In the genomic region with DNA sequence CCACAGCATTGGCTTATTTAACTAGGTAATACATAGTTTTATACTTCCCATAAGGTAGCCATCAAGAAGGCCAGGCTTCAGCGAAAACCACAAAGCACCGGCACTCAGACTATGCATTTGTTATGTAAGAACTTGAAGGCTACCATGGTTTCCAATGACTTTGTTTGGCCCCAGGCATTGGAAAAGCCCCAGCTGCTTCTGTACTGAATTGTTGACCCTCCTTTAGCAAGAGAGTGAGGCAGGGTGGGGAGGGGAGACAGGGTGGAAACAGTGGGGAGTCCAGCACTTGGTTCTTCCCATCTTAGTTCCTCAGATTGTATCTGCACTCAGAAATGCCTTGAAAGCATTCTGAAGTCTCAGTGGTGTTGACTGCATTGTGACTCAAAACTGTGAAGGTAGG, we compare ENCODE assay signal across 14 mouse cellular contexts.
DNase-seq lines count a peak whose midpoint lies in the region; ATAC-seq and TF ChIP-seq lines count a peak whose summit lies in the region.
"Had no signal": no experiment of that assay in that cellular context is flagged by ENCODE, and none has a peak within 500 bp of the region (broad histone marks: within the 10 kb centered on the region; RNA-seq: fewer than 3 reads in every experiment).

No protein-coding gene starts in this region.

- TF ChIP-seq EP300 in liver, postnatal 0 days (IDR thresholded peaks at IDR 0.05; ENCODE audit: low read depth) = no peak

- no peaks in the 10 kb centered on the region for H3K9me3 ChIP-seq in limb, embryonic 12.5 days
- no peaks in the 10 kb centered on the region for H3K9me3 ChIP-seq in forebrain, embryonic 16.5 days (ENCODE audit: control insufficient read depth, low read length)
- H3K9me3 ChIP-seq in liver, postnatal 0 days (ENCODE audit: low read length) = no peaks in the 10 kb centered on the region
- no peaks in the 10 kb centered on the region for H3K9me3 ChIP-seq in forebrain, embryonic 15.5 days
- H3K9me3 ChIP-seq: heart, embryonic 12.5 days had no signal

- H3K4me1 ChIP-seq in limb, embryonic 12.5 days (replicated peaks) = peaks cover 45% of the 10 kb centered on the region
- peaks cover 18% of the 10 kb centered on the region for H3K4me1 ChIP-seq in forebrain, embryonic 16.5 days (replicated peaks; ENCODE audit: control insufficient read depth, insufficient read depth, low read length)
- peaks cover under 1% of the 10 kb centered on the region; the same call in 1 of the 2 replicates for H3K4me1 ChIP-seq in liver, postnatal 0 days (ENCODE audit: insufficient read depth)
- peaks cover 18% of the 10 kb centered on the region for H3K4me1 ChIP-seq in forebrain, embryonic 15.5 days

- no peak overlapping the region for H3K4me3 ChIP-seq in limb, embryonic 12.5 days (replicated peaks)
- H3K4me3 ChIP-seq in forebrain, embryonic 16.5 days (replicated peaks; ENCODE audit: low read length) = no peak overlapping the region
- H3K4me3 ChIP-seq in liver, postnatal 0 days (ENCODE audit: low read depth, low read length) = no peak overlapping the region
- no peak overlapping the region for H3K4me3 ChIP-seq in forebrain, embryonic 15.5 days
- H3K4me3 ChIP-seq: heart, embryonic 12.5 days had no signal

- 58% methylated on average over 2 of the region's 2 CpGs for WGBS in limb, embryonic 12.5 days
- WGBS in forebrain, embryonic 16.5 days = 79% methylated on average over 2 of the region's 2 CpGs
- WGBS in liver, postnatal 0 days (ENCODE audit: insufficient replicate concordance) = 55% methylated on average over 2 of the region's 2 CpGs
- 88% methylated on average over 2 of the region's 2 CpGs for WGBS in forebrain, embryonic 15.5 days

- peak; percentile 31 for DNase-seq in heart, adult 11 months
- DNase-seq in heart, postnatal 4 days = no peak
- DNase-seq in ES-CJ7 (ENCODE audit: low read depth, low spot score) = peak; percentile 91
- peak; percentile 32 for DNase-seq in kidney, adult 9 months
- no peak for DNase-seq in liver, postnatal 0 days
- DNase-seq: cerebellum, adult 8-10 months; gastrocnemius, postnatal 25 days; lung, adult 18-20 months; thymus, postnatal 25 days had no signal

- no peaks in the 10 kb centered on the region for H3K27me3 ChIP-seq in limb, embryonic 12.5 days
- no peaks in the 10 kb centered on the region for H3K27me3 ChIP-seq in forebrain, embryonic 16.5 days (replicated peaks; ENCODE audit: control insufficient read depth, insufficient read depth, low read length)
- H3K27me3 ChIP-seq in liver, postnatal 0 days (ENCODE audit: insufficient read depth, low read length) = no peaks in the 10 kb centered on the region
- no peaks in the 10 kb centered on the region for H3K27me3 ChIP-seq in forebrain, embryonic 15.5 days
- H3K27me3 ChIP-seq: heart, embryonic 12.5 days had no signal

- ATAC-seq in limb, embryonic 12.5 days (ENCODE audit: insufficient number of reproducible peaks, insufficient read depth, low FRiP score, low TSS enrichment, low read depth) = no peak
- no peak for ATAC-seq in forebrain, embryonic 16.5 days
- no peak for ATAC-seq in liver, postnatal 0 days
- ATAC-seq in forebrain, embryonic 15.5 days (replicated peaks) = no peak
- ATAC-seq: inflammation-experienced regulatory T-cells, adult 6 months had no signal

- H3K4me2 ChIP-seq in limb, embryonic 12.5 days = no peak overlapping the region
- no peak overlapping the region for H3K4me2 ChIP-seq in forebrain, embryonic 16.5 days (ENCODE audit: low read length)
- no peak overlapping the region for H3K4me2 ChIP-seq in liver, postnatal 0 days (ENCODE audit: low read depth, low read length)
- no peak overlapping the region for H3K4me2 ChIP-seq in forebrain, embryonic 15.5 days (replicated peaks)
- H3K4me2 ChIP-seq: heart, embryonic 12.5 days had no signal

- peak overlapping the region; percentile 75 for H3K27ac ChIP-seq in limb, embryonic 12.5 days
- H3K27ac ChIP-seq in forebrain, embryonic 16.5 days (ENCODE audit: low read length) = no peak overlapping the region
- H3K27ac ChIP-seq in liver, postnatal 0 days (ENCODE audit: low read depth) = no peak overlapping the region
- H3K27ac ChIP-seq in forebrain, embryonic 15.5 days (replicated peaks) = no peak overlapping the region

- TF ChIP-seq CTCF in liver, postnatal 0 days (IDR thresholded peaks at IDR 0.05; ENCODE audit: low read depth) = no peak

- H3K36me3 ChIP-seq in limb, embryonic 12.5 days = no peaks in the 10 kb centered on the region
- H3K36me3 ChIP-seq in forebrain, embryonic 16.5 days (ENCODE audit: control insufficient read depth, insufficient read depth) = no peaks in the 10 kb centered on the region
- no peaks in the 10 kb centered on the region for H3K36me3 ChIP-seq in liver, postnatal 0 days (replicated peaks; ENCODE audit: insufficient read depth, low read length)
- H3K36me3 ChIP-seq in forebrain, embryonic 15.5 days = no peaks in the 10 kb centered on the region
- H3K36me3 ChIP-seq: heart, embryonic 12.5 days had no signal

- H3K9ac ChIP-seq in limb, embryonic 12.5 days (replicated peaks) = no peak overlapping the region
- H3K9ac ChIP-seq in forebrain, embryonic 16.5 days (replicated peaks; ENCODE audit: low read depth, low read length) = no peak overlapping the region
- no peak overlapping the region for H3K9ac ChIP-seq in liver, postnatal 0 days (replicated peaks)
- H3K9ac ChIP-seq in forebrain, embryonic 15.5 days (replicated peaks) = no peak overlapping the region
- H3K9ac ChIP-seq: heart, embryonic 12.5 days had no signal

Comparison
In these comparisons a context has a peak if more than half of its experiments do, and no peak if none do; other contexts are left out.
1. DNase-seq: peak in heart, adult 11 months (single experiment), ES-CJ7 (single experiment) and kidney, adult 9 months (single experiment); none in heart, postnatal 4 days (single experiment) and liver, postnatal 0 days (single experiment).